Mouse (Mus musculus) kidney, adult 8-10 months (tissue): ENCODE measurements around the gene Tmem141.
A peak's percentile ranks its signal among the peaks of the same experiment; 100 is the strongest.

Experiments
- DNase-seq, 2 experiments: peaks; one replicate each; pipeline ENCODE4 v3.0.0; 2022

Gene Tmem141

DNA sequence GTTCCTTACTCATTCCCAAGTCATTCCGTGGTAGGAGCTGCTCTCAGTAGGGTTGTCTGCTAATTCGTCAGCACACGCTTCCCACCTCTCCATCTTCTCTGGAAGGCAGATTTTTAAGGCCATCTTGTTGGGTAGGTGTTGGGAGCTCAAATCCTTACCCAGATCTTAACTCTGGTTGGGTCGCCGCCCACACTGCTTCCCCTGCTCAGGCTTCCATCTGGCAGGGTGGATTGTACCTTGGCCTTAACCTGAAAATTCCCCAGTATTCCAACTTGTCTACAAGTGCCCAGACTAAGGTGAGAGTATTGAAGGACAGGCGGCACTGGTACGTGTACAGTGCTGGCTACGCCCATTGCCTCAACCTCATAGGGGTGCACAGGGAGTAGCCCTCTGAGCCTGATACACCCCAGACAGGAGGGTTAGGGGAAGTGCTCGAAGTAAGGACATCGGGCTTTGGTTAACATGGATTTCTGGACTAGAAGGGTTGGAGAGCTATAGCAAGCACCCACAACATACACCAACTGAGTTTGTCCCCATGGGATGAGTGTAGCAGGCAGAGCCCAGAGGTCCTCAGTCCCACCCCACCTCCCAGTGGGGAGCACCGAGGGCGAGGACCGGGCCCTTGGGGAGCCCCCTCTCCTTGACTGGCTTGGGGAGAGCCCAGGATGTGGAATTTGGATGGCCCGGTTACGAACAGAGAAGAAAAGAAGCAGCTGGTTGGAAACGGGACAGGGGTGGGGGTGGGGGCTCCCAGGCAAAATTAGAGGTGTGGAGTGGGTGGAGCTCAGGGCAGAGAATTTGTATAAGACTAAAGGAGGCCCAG, 45.6 kb downstream of the Tmem141 start:
- no peak for DNase-seq

DNA sequence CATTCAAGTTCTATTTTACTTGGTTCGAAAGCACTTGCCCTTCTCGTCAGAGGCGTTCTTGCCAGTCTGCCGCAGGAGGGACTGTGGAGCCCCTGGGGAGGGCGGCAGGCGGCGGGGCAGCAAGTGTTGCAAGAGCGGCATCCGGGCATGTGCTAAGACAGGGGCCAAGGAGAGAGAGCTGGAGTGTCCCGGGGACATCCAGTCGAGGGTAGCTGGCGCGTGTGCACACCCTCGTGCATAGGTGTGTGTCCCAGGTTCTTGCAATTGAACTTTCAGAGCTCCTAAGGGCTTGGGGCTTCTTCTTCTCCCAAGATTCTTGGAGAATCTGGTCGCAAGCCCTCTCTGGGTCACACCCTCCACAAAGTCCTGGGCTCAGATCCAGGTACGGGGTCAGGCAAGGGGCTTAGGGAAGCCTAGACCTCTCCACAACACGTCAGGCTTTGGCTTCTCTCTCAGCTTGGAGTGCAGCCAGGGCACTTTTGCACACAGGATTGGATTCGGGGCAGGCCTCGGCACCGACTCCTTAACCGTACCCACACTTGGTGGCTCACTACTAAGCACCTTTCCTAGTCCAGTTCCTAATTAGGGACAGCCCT, 46.3 kb downstream of the Tmem141 start:
- no peak for DNase-seq

DNA sequence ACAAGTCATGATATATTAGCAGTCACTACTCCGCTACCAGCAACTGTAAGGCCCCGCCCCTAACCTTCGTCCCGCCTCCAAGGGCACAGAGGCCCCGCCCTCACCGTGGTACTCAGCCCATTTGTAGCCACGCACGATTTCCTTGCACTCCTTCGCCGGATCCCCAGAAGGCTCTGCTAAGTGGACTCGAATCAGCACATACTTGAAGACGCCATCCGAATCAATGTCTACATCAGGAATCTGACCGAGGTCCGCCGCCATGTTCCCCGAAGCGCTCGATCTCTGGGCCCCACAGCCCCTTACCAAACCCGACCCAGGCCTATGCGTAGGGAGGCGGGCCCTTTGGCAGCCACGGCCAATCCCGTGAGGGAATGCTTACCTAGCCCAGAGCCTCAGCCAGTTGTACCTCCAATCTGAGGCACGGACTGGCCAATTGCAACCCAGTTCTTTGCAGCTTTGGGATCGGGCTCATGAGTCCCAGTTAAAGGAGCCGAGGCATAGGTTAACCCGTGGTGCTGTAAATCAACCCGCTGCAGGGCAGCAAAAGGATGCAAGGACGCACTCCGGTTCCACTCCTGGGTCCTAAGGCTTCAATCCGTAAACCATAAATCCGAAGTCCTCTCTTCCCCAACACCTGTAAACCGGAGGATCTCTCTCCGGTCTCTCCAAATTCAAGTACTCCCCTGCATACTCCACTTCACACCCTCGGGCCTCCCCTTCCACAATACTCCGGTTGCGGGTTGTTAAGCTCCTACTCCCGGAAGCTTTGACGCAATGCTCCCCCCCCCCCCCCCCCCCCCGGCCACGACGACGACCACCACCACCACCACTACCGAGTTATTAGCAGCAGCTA, 47.0 kb downstream of the Tmem141 start, which contains the start of the genes Mamdc4 and Phpt1:
Gene Mamdc4 (minus strand): TSS at position 267 of the 853 bp plus-strand sequence.
Gene Phpt1 (minus strand): TSS at position 646 of the 853 bp plus-strand sequence.
- peak; percentile 98 for DNase-seq

DNA sequence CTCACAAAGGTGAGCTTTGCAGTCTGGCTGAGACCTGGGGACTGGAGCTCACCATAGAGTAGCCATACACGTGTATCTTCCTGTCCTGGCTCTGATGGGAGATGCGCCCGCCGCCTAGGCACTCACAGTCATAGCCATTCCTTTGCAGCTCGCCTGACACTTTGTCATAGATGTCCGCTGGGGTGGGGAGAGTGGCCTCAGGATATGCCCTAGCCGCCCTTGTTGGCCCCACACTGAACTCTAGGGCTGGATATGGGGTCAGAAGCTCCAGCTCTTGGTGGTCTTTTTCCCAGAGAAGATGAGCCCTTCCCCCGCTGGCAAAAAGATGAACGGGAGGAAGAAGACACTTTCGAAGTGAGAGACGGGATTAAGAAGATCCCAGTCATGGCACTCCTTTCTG, 47.7 kb downstream of the Tmem141 start:
- DNase-seq: no peak

DNA sequence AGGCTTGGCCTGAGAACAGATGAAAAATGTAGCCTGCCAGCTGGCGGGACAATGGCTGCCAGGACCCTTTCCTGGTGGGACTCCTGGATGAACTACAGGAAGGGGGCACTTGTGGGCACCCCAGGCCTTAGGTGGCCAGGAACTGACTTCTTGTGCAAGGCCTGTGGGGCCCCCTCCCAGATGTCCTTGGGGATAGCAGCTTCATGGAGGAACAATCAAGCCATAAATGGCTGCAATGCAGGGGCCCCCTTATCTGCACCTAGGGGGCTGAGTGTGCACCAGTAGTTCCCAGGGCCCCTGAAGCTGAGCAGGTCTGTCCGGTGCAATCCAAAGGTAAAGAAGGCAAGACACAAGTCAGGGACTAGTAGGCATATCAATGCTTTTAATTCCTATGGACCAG, 48.7 kb downstream of the Tmem141 start:
- DNase-seq: no peak

DNA sequence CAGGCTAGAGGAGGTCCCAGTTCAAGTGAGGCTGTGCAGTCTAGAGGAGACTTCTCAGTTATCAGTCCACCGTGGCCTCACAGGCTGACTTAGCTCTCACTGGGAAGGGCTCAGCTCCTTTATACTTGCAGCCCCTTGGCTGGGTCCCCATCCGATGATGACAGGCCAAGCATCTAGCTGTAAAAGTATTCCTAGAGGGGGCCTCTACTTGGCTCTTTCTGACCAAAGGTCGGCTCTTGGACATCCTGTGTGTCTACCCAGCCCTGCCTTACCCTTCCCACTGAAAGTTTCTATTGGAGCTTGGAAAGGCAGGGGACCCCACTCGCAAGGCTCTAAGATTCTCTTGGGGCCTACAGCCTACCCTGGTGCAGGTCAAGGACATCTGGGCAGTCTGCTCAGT, 50.6 kb downstream of the Tmem141 start:
- DNase-seq: no peak
